ENCODE assay signal across 7 mouse cellular contexts in the genomic region with DNA sequence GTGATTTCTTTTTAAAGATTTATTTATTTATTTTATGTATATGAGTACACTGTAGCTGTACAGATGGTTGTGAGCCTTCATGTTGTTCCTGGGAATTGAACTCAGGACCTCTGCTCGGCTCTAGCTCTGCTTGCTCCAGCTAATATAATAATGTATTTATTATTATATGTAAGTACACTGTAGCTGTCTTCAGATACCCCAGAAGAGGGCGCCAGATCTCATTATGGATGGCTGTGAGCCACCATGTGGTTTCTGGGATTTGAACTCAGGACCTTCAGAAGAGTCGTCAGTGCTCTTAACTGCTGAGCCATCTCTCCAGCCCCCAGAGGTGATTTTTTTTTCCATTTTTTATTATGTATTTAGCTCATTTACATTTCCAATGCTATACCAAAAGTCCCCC. TPM values are rescaled to one million over a fixed set of nuclear protein-coding genes. Genes with fewer than 3 reads are reported as not detected.
A peak's percentile ranks its signal among the peaks of the same experiment; 100 is the strongest.
DNase-seq lines count a peak whose midpoint lies in the region; ATAC-seq and TF ChIP-seq lines count a peak whose summit lies in the region.
"Not testable (repeated sequence)": the region's sequence is repeated elsewhere in the genome, so short reads cannot be mapped to it uniquely, and the experiment has no call there.

No protein-coding gene starts in this region.

- 66% methylated on average over 3 of the region's 3 CpGs for WGBS in lung, postnatal 0 days

- not testable (repeated sequence) for ATAC-seq in lung, postnatal 0 days

- not testable (repeated sequence) for H3K9me3 ChIP-seq in lung, postnatal 0 days (ENCODE audit: low read length)

- TF ChIP-seq EP300 in lung, postnatal 0 days (IDR thresholded peaks at IDR 0.05): not testable (repeated sequence)

- H3K4me2 ChIP-seq in lung, postnatal 0 days (replicated peaks; ENCODE audit: low read depth, low read length): not testable (repeated sequence)

- H3K4me1 ChIP-seq in lung, postnatal 0 days (ENCODE audit: insufficient read depth, low read depth, low read length): not testable (repeated sequence)

- TF ChIP-seq CTCF in lung, postnatal 0 days (IDR thresholded peaks at IDR 0.05): peak; percentile 58

- peaks cover 43% of the 10 kb centered on the region for H3K36me3 ChIP-seq in lung, postnatal 0 days (ENCODE audit: insufficient read depth, low read length)

- H3K4me3 ChIP-seq in lung, postnatal 0 days (ENCODE audit: low read depth, low read length): not testable (repeated sequence)

- H3K9ac ChIP-seq in lung, postnatal 0 days (replicated peaks; ENCODE audit: low read depth): not testable (repeated sequence)

- DNase-seq in CD4-positive helper T cell, adult 2 months (ENCODE audit: low read depth, low spot score): peak; percentile 17
- peak; percentile 40 for DNase-seq in adrenal gland, postnatal 14 days
- DNase-seq in embryo, embryonic 10.5 days (ENCODE audit: low spot score): peak; percentile 30
- DNase-seq in induced T-regulatory cell, adult 2 months (ENCODE audit: low read depth): peak; percentile 50
- peak; percentile 31 to 64 for DNase-seq in kidney, postnatal 36 days
- not testable (repeated sequence) for DNase-seq in lung, postnatal 0 days (ENCODE audit: low spot score)
- peak; percentile 46 for DNase-seq in retina, embryonic 14.5 days (ENCODE audit: low spot score)

- H3K27me3 ChIP-seq in lung, postnatal 0 days (replicated peaks; ENCODE audit: insufficient read depth, low read length): not testable (repeated sequence)

- H3K27ac ChIP-seq in lung, postnatal 0 days (ENCODE audit: low read length): not testable (repeated sequence)

RNA-seq across cellular contexts. Expression of a gene that starts 22.9 kb away (rescaled TPM):
- total RNA-seq in adrenal gland, postnatal 14 days (2021): 72.1 and 85.5 TPM in 2 replicates
- polyA plus RNA-seq in lung, postnatal 0 days (2015; fragmentation: Nextera tagmentation; extraction: Ambion mirVana): 26.4 and 27.1 TPM in 2 replicates

RNA-seq across cellular contexts. Expression of a gene that starts 23.0 kb away (rescaled TPM):
- 24.5 and 30.0 TPM in 2 replicates for total RNA-seq in adrenal gland, postnatal 14 days (2021)
- 7.3 and 7.5 TPM in 2 replicates for polyA plus RNA-seq in lung, postnatal 0 days (2015; fragmentation: Nextera tagmentation; extraction: Ambion mirVana)

RNA-seq across cellular contexts. Expression of a gene that starts 48.7 kb away (rescaled TPM):
- 14.5 and 16.5 TPM in 2 replicates for total RNA-seq in adrenal gland, postnatal 14 days (2021)
- polyA plus RNA-seq in lung, postnatal 0 days (2015; fragmentation: Nextera tagmentation; extraction: Ambion mirVana): 6.7 and 7.9 TPM in 2 replicates
